Mouse (Mus musculus): ENCODE measurements at regions not wholly inside any gene's neighbourhood (a gene's known extent, or its start where the extent isn't known, plus 50 kb on each side); places are given as distances from the start of the nearest gene placed in this dataset.
"Not testable (repeated sequence)": the region's sequence is repeated elsewhere in the genome, so short reads cannot be mapped to it uniquely, and the experiment has no call there.

GRCm38 (mm10) chr3:8005684-8006083, 1385.4 kb upstream of the 1700008P02Rik start:
- not testable (repeated sequence) for DNase-seq (ENCODE audit: low read depth, low spot score)

GRCm38 (mm10) chr3:8004271-8004670, 1384.0 kb upstream of the 1700008P02Rik start:
- DNase-seq (ENCODE audit: low read depth, low spot score), result no peak

- no peak for DNase-seq (ENCODE audit: low read depth, low spot score)
Measured at GRCm38 (mm10) chr3:8001027-8001426, 1380.8 kb upstream of the 1700008P02Rik start.

GRCm38 (mm10) chr3:7992322-7992721, 1372.1 kb upstream of the 1700008P02Rik start:
- no peak for DNase-seq (ENCODE audit: low read depth, low spot score)

- no peak for DNase-seq (ENCODE audit: low read depth, low spot score)
Measured at GRCm38 (mm10) chr3:7973287-7973686, 1353.0 kb upstream of the 1700008P02Rik start.

GRCm38 (mm10) chr3:7953911-7954310, 1333.7 kb upstream of the 1700008P02Rik start:
- DNase-seq (ENCODE audit: low read depth, low spot score), result no peak

- no peak for DNase-seq (ENCODE audit: low read depth, low spot score)
Measured at GRCm38 (mm10) chr3:7943646-7944381, 1323.6 kb upstream of the 1700008P02Rik start.

All from skeletal muscle tissue, adult 2 months (tissue).